Mouse (Mus musculus): ENCODE results near the gene Cpm. TPM values are rescaled to one million over a fixed set of nuclear protein-coding genes. Genes with fewer than 3 reads are reported as not detected.

Gene Cpm
- polyA plus RNA-seq, 1 experiment: 0.07 TPM

GRCm38 (mm10) chr10:117695605-117696004 is 66.3 kb downstream of the Cpm start:
- TF ChIP-seq USF1 (IDR thresholded peaks at IDR 0.05; ENCODE audit: low read depth) (no peak), MYOD1 (IDR thresholded peaks at IDR 0.05; ENCODE audit: control insufficient read depth in 1 of 3, insufficient read length in 2 of 3, low read depth in 2 of 3) (no peak), SRF (IDR thresholded peaks at IDR 0.05; ENCODE audit: control insufficient read depth, insufficient read length, low read depth) (no peak), REST (IDR thresholded peaks at IDR 0.05; ENCODE audit: insufficient read depth, insufficient read length) (no peak), POLR2A (IDR thresholded peaks at IDR 0.05; ENCODE audit: insufficient read length, low read depth) (no peak), POLR2AphosphoS2 (IDR thresholded peaks at IDR 0.05; ENCODE audit: insufficient read length, low read depth) (no peak), TCF3 (IDR thresholded peaks at IDR 0.05; ENCODE audit: insufficient read length, low read depth) (no peak), MAX (IDR thresholded peaks at IDR 0.05; ENCODE audit: low read depth) (no peak), TCF12 (IDR thresholded peaks at IDR 0.05; ENCODE audit: insufficient read depth, poor library complexity, severe bottlenecking) (no peak), E2F4 (IDR thresholded peaks at IDR 0.05; ENCODE audit: insufficient read depth) (no peak), CEBPB (IDR thresholded peaks at IDR 0.05; ENCODE audit: insufficient read depth, poor library complexity, severe bottlenecking) (no peak), MYOG (IDR thresholded peaks at IDR 0.05; ENCODE audit: control insufficient read depth in 1 of 3, insufficient read depth in 1 of 3, insufficient read length in 2 of 3, low read depth in 2 of 3) (no peak)
- Histone ChIP-seq H3K4me2 (ENCODE audit: low read depth) (no peak overlapping the region), H3K36me3 (ENCODE audit: control insufficient read depth, insufficient read depth) (peaks cover 91% of the 10 kb centered on the region), H3K27me3 (ENCODE audit: control insufficient read depth, insufficient read depth, insufficient read length) (no peaks in the 10 kb centered on the region), H3K79me2 (ENCODE audit: control insufficient read depth, insufficient read depth) (peaks cover 15% of the 10 kb centered on the region), H3K4me3 (no peak overlapping the region), H3ac (ENCODE audit: control insufficient read depth, insufficient read length) (no peak overlapping the region)

GRCm38 (mm10) chr10:117696021-117696826 is 66.9 kb downstream of the Cpm start:
- Histone ChIP-seq H3K36me3 (ENCODE audit: control insufficient read depth, insufficient read depth) (peaks cover 91% of the 10 kb centered on the region), H3K79me2 (ENCODE audit: control insufficient read depth, insufficient read depth) (peaks cover 15% of the 10 kb centered on the region), H3K4me2 (ENCODE audit: low read depth) (no peak overlapping the region), H3ac (ENCODE audit: control insufficient read depth, insufficient read length) (no peak overlapping the region), H3K4me3 (no peak overlapping the region), H3K27me3 (ENCODE audit: control insufficient read depth, insufficient read depth, insufficient read length) (no peaks in the 10 kb centered on the region)
- TF ChIP-seq MYOD1 (IDR thresholded peaks at IDR 0.05; ENCODE audit: control insufficient read depth in 1 of 3, insufficient read length in 2 of 3, low read depth in 2 of 3) (no peak), POLR2AphosphoS2 (IDR thresholded peaks at IDR 0.05; ENCODE audit: insufficient read length, low read depth) (no peak), REST (IDR thresholded peaks at IDR 0.05; ENCODE audit: insufficient read depth, insufficient read length) (no peak), MYOG (IDR thresholded peaks at IDR 0.05; ENCODE audit: control insufficient read depth in 1 of 3, insufficient read depth in 1 of 3, insufficient read length in 2 of 3, low read depth in 2 of 3) (no peak), CEBPB (IDR thresholded peaks at IDR 0.05; ENCODE audit: insufficient read depth, poor library complexity, severe bottlenecking) (no peak), POLR2A (IDR thresholded peaks at IDR 0.05; ENCODE audit: insufficient read length, low read depth) (no peak), SRF (IDR thresholded peaks at IDR 0.05; ENCODE audit: control insufficient read depth, insufficient read length, low read depth) (no peak), TCF12 (IDR thresholded peaks at IDR 0.05; ENCODE audit: insufficient read depth, poor library complexity, severe bottlenecking) (no peak)

- H3ac ChIP-seq (ENCODE audit: control insufficient read depth, insufficient read length): no peak overlapping the region
Measured at GRCm38 (mm10) chr10:117696827-117697560, 67.7 kb downstream of the Cpm start.

GRCm38 (mm10) chr10:117697561-117698115 is 68.3 kb downstream of the Cpm start:
- no peak overlapping the region for H3K4me2 ChIP-seq (ENCODE audit: low read depth)
- H3K79me2 ChIP-seq (ENCODE audit: control insufficient read depth, insufficient read depth): peaks cover 15% of the 10 kb centered on the region
- no peak overlapping the region for H3ac ChIP-seq (ENCODE audit: control insufficient read depth, insufficient read length)
- H3K36me3 ChIP-seq (ENCODE audit: control insufficient read depth, insufficient read depth): peaks cover 92% of the 10 kb centered on the region
- no peak overlapping the region for H3K4me3 ChIP-seq
- no peak for TF ChIP-seq TCF12 (IDR thresholded peaks at IDR 0.05; ENCODE audit: insufficient read depth, poor library complexity, severe bottlenecking)
- no peak for TF ChIP-seq POLR2AphosphoS2 (IDR thresholded peaks at IDR 0.05; ENCODE audit: insufficient read length, low read depth)
- TF ChIP-seq POLR2A (IDR thresholded peaks at IDR 0.05; ENCODE audit: insufficient read length, low read depth): no peak
- no peak for TF ChIP-seq MYOD1 (IDR thresholded peaks at IDR 0.05; ENCODE audit: control insufficient read depth in 1 of 3, insufficient read length in 2 of 3, low read depth in 2 of 3)
- TF ChIP-seq SRF (IDR thresholded peaks at IDR 0.05; ENCODE audit: control insufficient read depth, insufficient read length, low read depth): no peak
- no peak for TF ChIP-seq TCF3 (IDR thresholded peaks at IDR 0.05; ENCODE audit: insufficient read length, low read depth)
- no peak for TF ChIP-seq USF1 (IDR thresholded peaks at IDR 0.05; ENCODE audit: low read depth)
- no peak for TF ChIP-seq MAX (IDR thresholded peaks at IDR 0.05; ENCODE audit: low read depth)
- no peaks in the 10 kb centered on the region for H3K27me3 ChIP-seq (ENCODE audit: control insufficient read depth, insufficient read depth, insufficient read length)

More at GRCm38 (mm10) chr10:117696827-117697560, 67.7 kb downstream of the Cpm start:
- H3K4me2 ChIP-seq (ENCODE audit: low read depth): no peak overlapping the region
- H3K36me3 ChIP-seq (ENCODE audit: control insufficient read depth, insufficient read depth): peaks cover 92% of the 10 kb centered on the region
- H3K27me3 ChIP-seq (ENCODE audit: control insufficient read depth, insufficient read depth, insufficient read length): no peaks in the 10 kb centered on the region
- TF ChIP-seq E2F4 (IDR thresholded peaks at IDR 0.05; ENCODE audit: insufficient read depth) (no peak), SRF (IDR thresholded peaks at IDR 0.05; ENCODE audit: control insufficient read depth, insufficient read length, low read depth) (no peak), USF1 (IDR thresholded peaks at IDR 0.05; ENCODE audit: low read depth) (no peak), MYOD1 (IDR thresholded peaks at IDR 0.05; ENCODE audit: control insufficient read depth in 1 of 3, insufficient read length in 2 of 3, low read depth in 2 of 3) (no peak), REST (IDR thresholded peaks at IDR 0.05; ENCODE audit: insufficient read depth, insufficient read length) (no peak), MYOG (IDR thresholded peaks at IDR 0.05; ENCODE audit: control insufficient read depth in 1 of 3, insufficient read depth in 1 of 3, insufficient read length in 2 of 3, low read depth in 2 of 3) (no peak), POLR2AphosphoS2 (IDR thresholded peaks at IDR 0.05; ENCODE audit: insufficient read length, low read depth) (no peak), TCF3 (IDR thresholded peaks at IDR 0.05; ENCODE audit: insufficient read length, low read depth) (no peak), MAX (IDR thresholded peaks at IDR 0.05; ENCODE audit: low read depth) (no peak), POLR2A (IDR thresholded peaks at IDR 0.05; ENCODE audit: insufficient read length, low read depth) (no peak), CEBPB (IDR thresholded peaks at IDR 0.05; ENCODE audit: insufficient read depth, poor library complexity, severe bottlenecking) (no peak), TCF12 (IDR thresholded peaks at IDR 0.05; ENCODE audit: insufficient read depth, poor library complexity, severe bottlenecking) (no peak)
- peaks cover 15% of the 10 kb centered on the region for H3K79me2 ChIP-seq (ENCODE audit: control insufficient read depth, insufficient read depth)
- H3K4me3 ChIP-seq: no peak overlapping the region
